ENCODE assay signal across 18 mouse cellular contexts in genomic region chr2:154738621-154739020, GRCm38 (mm10). TPM values are rescaled to one million over a fixed set of nuclear protein-coding genes. Genes with fewer than 3 reads are reported as not detected.
DNase-seq lines count a peak whose midpoint lies in the region.
"Had no signal": no experiment of that assay in that cellular context is flagged by ENCODE, and none has a peak within 500 bp of the region (broad histone marks: within the 10 kb centered on the region; RNA-seq: fewer than 3 reads in every experiment).

No protein-coding gene starts in this region.

- intact Hi-C loops in gastrocnemius, postnatal 36 days (cut with DNase I): no loop called here

- DNase-seq in gastrocnemius, adult 18-20 months (ENCODE audit: low spot score): peak; percentile 24
- DNase-seq in gastrocnemius, postnatal 36 days: no peak
- peak; percentile 52 for DNase-seq in retina, adult 2 months (ENCODE audit: low read depth, low spot score)
- no peak for DNase-seq in retina, embryonic 14.5 days (ENCODE audit: low spot score)
- peak; percentile 27 for DNase-seq in retina, postnatal 1 day
- DNase-seq in heart, postnatal 4 days: no peak
- no peak for DNase-seq in embryo, embryonic 11 days
- DNase-seq: adrenal gland, postnatal 10 days; adrenal gland, postnatal 36 days; cerebellum, adult 11 months; cerebellum, adult 9-11 months; cerebellum, postnatal 36 days; heart, adult 11 months had no signal

RNA-seq across cellular contexts. Expression of gene Gm14214, which starts 31.2 kb away (rescaled TPM):
- total RNA-seq in gastrocnemius, adult 18-20 months (2021): not detected
- not detected for total RNA-seq in gastrocnemius, postnatal 36 days (2021)
- total RNA-seq in heart, postnatal 4 days (2021): not detected
- total RNA-seq: adrenal gland, adult 18-20 months; adrenal gland, postnatal 10 days; adrenal gland, postnatal 36 days; ES-E14; gastrocnemius, adult 8-10 months; heart, adult 8-10 months; heart, postnatal 25 days had no signal

RNA-seq across cellular contexts. Expression of gene Raly, which starts 52.3 kb away (rescaled TPM):
- total RNA-seq in gastrocnemius, adult 18-20 months (2021): 10 to 100 TPM; 54.4 to 59.5 TPM
- 10 to 100 TPM; 59.0 to 63.0 TPM for total RNA-seq in gastrocnemius, postnatal 36 days (2021)
- 100 to 1,000 TPM; 212 to 222 TPM for total RNA-seq in heart, postnatal 4 days (2021)

RNA-seq across cellular contexts. Expression of gene a, which starts 52.6 kb away (rescaled TPM):
- total RNA-seq in gastrocnemius, adult 18-20 months (2021): not detected
- total RNA-seq in gastrocnemius, postnatal 36 days (2021): not detected
- not detected for total RNA-seq in heart, postnatal 4 days (2021)
- total RNA-seq: adrenal gland, adult 18-20 months; adrenal gland, postnatal 10 days; adrenal gland, postnatal 36 days; gastrocnemius, adult 8-10 months; heart, adult 8-10 months; heart, postnatal 25 days had no signal

Comparison
In these comparisons a context has a peak if more than half of its experiments do, and no peak if none do; other contexts are left out.
1. DNase-seq: peak in gastrocnemius, adult 18-20 months (single experiment), retina, adult 2 months (single experiment) and retina, postnatal 1 day (single experiment); none in gastrocnemius, postnatal 36 days (0 of 2), retina, embryonic 14.5 days (single experiment), heart, postnatal 4 days (single experiment) and embryo, embryonic 11 days (single experiment).